Mouse (Mus musculus) liver, embryonic 14.5 days (tissue): Measurements from ENCODE around the gene Slc25a51. TPM values are rescaled to one million over a fixed set of nuclear protein-coding genes. Genes with fewer than 3 reads are reported as not detected.
"Not testable (repeated sequence)": the region's sequence is repeated elsewhere in the genome, so short reads cannot be mapped to it uniquely, and the experiment has no call there.

Experiments used
- ATAC-seq: fragments of 200-750 bp; cut with Nextera tagmentation; 2 replicates; pipeline ENCODE4 v1.8.0; 2017; ENCODE audit warnings: moderate number of reproducible peaks, mild to moderate bottlenecking, moderate library complexity; ENCODE audit not compliant: insufficient read depth
- DNase-seq, 3 experiments: peaks; one replicate each; pipeline ENCODE4 v3.0.0-alpha.2; 2012 to 2013; ENCODE audit warnings: low read depth in 3 of 3, low spot score in 3 of 3
- H3K27ac ChIP-seq: fragments of 300-500 bp; sonication (generic); 2 replicates; pipeline ENCODE4 v1.5.1; 2014; ENCODE audit warnings: moderate library complexity, mild to moderate bottlenecking, control low read depth, inconsistent platforms
- H3K27me3 ChIP-seq: fragments of 300-500 bp; sonication (generic); 2 replicates; pipeline ENCODE4 v1.6.1; 2014; ENCODE audit warnings: mild to moderate bottlenecking, low read length, moderate library complexity; ENCODE audit not compliant: control insufficient read depth, insufficient read depth
- H3K36me3 ChIP-seq: fragments of 300-500 bp; sonication (generic); replicated peaks from 2 replicates; pipeline ENCODE4 v1.6.1; 2014; ENCODE audit warnings: low read depth; ENCODE audit not compliant: control insufficient read depth, insufficient read depth
- H3K4me1 ChIP-seq, 2 experiments: fragments of 200-500 bp in 1 of 2; fragments of 300-500 bp in 1 of 2; sonication (generic) in 1 of 2; replicated peaks; 2 replicates each; pipeline ENCODE4 v1.6.1; 2012 to 2014; ENCODE audit warnings: antibody characterized with exemption in 1 of 2, inconsistent platforms in 1 of 2, low read length in 1 of 2; ENCODE audit not compliant: control insufficient read depth in 2 of 2, insufficient read depth in 2 of 2
- H3K4me2 ChIP-seq: fragments of 300-500 bp; sonication (generic); 2 replicates; pipeline ENCODE4 v1.6.1; 2014; ENCODE audit warnings: low read depth, mild to moderate bottlenecking, control low read depth, moderate library complexity
- H3K4me3 ChIP-seq, 2 experiments: fragments of 200-500 bp in 1 of 2; fragments of 300-500 bp in 1 of 2; sonication (generic) in 1 of 2; 2 replicates each; pipeline ENCODE4 v1.5.1; 2012 to 2014; ENCODE audit warnings: low read depth in 2 of 2, low read length in 2 of 2, mild to moderate bottlenecking in 2 of 2, control low read depth in 1 of 2, inconsistent platforms in 1 of 2, moderate library complexity in 1 of 2; ENCODE audit not compliant: insufficient read depth in 1 of 2
- H3K9ac ChIP-seq: fragments of 300-500 bp; sonication (generic); replicated peaks from 2 replicates; pipeline ENCODE4 v1.6.1; 2014; ENCODE audit warnings: mild to moderate bottlenecking, control low read depth, moderate library complexity
- H3K9me3 ChIP-seq: fragments of 300-500 bp; sonication (generic); 2 replicates; pipeline ENCODE4 v1.6.1; 2016; ENCODE audit warnings: low read length, mixed read lengths; ENCODE audit not compliant: control insufficient read depth
- CTCF ChIP-seq: IDR thresholded peaks from 2 replicates; pipeline ENCODE4 v1.5.1; 2016; ENCODE audit warnings: antibody characterized with exemption, low read depth, control low read depth
- EP300 ChIP-seq: IDR thresholded peaks from 2 replicates; pipeline ENCODE4 v1.6.1; 2016; ENCODE audit warnings: antibody characterized with exemption, low read depth
- WGBS: fragments of 180-500 bp; shearing (Covaris S2); extraction: QIAGEN DNeasy Blood & Tissue Kit; methylation state at CpG from one replicate; pipeline ENCODE4 v1.1.7; 2014; ENCODE audit not compliant: insufficient replicate concordance; 5-methylcytosine and 5-hydroxymethylcytosine counted together
- polyA plus RNA-seq, 2 experiments: library from polyadenylated mRNA; depleted of rRNA in 1 of 2; stranded (reverse) in 1 of 2; unstranded in 1 of 2; fragments of >200 nt; fragmentation: Nextera tagmentation in 1 of 2; extraction: Ambion mirVana in 1 of 2; gene quantifications; 2 replicates each; pipeline versions ENCODE4 v1.2.1 to v1.2.3; 2012 to 2014

The Slc25a51 gene
- polyA plus RNA-seq, 2 experiments: 53.4 to 65.5 TPM

- DNase-seq: no peak
- H3K36me3 ChIP-seq: peaks cover 67% of the 10 kb centered on the region
- H3K4me3 ChIP-seq: peak overlapping the region; percentile 38 to 46
- peak overlapping the region; percentile 61 for H3K9ac ChIP-seq
- H3K27ac ChIP-seq: peak overlapping the region; percentile 94
- H3K27me3 ChIP-seq: no peaks in the 10 kb centered on the region
- no peaks in the 10 kb centered on the region for H3K9me3 ChIP-seq
- 35% methylated on average over 7 of the region's 7 CpGs for WGBS
- H3K4me2 ChIP-seq: peak overlapping the region; percentile 74
- peaks cover 33 to 43% of the 10 kb centered on the region in 2 experiments for H3K4me1 ChIP-seq
- no peak for ATAC-seq
- TF ChIP-seq EP300: no peak
- TF ChIP-seq CTCF: no peak
Observed at GRCm38 (mm10) chr4:45403499-45403878, 5.1 kb downstream of the Slc25a51 start.

- peak overlapping the region; percentile 39 to 46 for H3K4me3 ChIP-seq
- ATAC-seq (peak; percentile 85), DNase-seq (peak; percentile 73 to 78 (median 75))
- TF ChIP-seq EP300 (peak; percentile 66), CTCF (0 out of 2 replicates have a peak, but pooled peaks have one; percentile 12)
- no peaks in the 10 kb centered on the region for H3K27me3 ChIP-seq
- peaks cover 33 to 43% of the 10 kb centered on the region in 2 experiments for H3K4me1 ChIP-seq
- H3K9ac ChIP-seq: peak overlapping the region; percentile 61
- no peaks in the 10 kb centered on the region for H3K9me3 ChIP-seq
- peak overlapping the region; percentile 74 for H3K4me2 ChIP-seq
- H3K36me3 ChIP-seq: peaks cover 72% of the 10 kb centered on the region
- 10% methylated on average over 7 of the region's 7 CpGs for WGBS
- H3K27ac ChIP-seq: peak overlapping the region; percentile 94
Observed at GRCm38 (mm10) chr4:45402878-45403498, 5.6 kb downstream of the Slc25a51 start.

- peaks cover 79% of the 10 kb centered on the region for H3K36me3 ChIP-seq
Observed at GRCm38 (mm10) chr4:45402281-45402680, 6.3 kb downstream of the Slc25a51 start.

DNA sequence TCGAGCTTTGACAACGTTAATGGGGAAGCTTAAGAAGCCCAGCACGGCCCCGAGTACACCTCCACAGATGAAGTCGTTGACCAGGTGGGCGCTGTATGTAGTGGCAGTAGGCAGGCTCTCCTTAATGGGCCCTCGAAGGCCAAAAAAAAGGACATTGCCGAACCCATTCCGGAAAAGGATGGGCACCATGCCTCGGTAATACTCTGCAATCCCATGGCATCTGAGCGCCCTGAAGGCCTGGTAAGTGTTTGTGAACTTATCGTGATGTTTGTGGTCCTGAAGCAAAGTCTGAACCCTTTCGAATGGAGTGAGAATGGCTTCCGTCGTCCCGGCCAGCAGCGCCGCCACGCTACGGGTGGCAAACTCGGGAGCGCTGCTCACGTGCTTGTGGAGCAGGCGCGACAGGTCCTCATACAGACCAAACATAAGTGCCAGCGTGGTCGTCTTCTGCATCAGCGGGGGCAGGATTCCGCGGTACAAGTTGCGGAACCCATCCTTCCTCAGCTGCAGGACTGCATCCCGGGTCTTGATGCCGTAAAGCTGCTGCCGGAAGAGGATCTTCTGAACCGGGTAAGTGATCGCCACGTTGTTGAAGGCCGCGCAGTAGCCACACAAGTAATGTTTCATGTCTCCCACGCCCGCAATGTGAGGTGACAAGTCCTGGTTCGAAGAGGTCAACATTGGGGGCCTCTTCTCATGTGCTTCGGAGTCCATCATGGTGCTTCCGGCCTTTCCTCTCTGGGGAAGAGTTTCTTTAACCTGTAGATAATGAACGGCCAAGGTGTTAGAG lies 8.9 kb downstream of the Slc25a51 start:
- peaks cover 15 to 24% of the 10 kb centered on the region in 2 experiments for H3K4me1 ChIP-seq

More at GRCm38 (mm10) chr4:45402281-45402680, 6.3 kb downstream of the Slc25a51 start:
- Histone ChIP-seq H3K4me2 (peak overlapping the region; percentile 74), H3K9ac (peak overlapping the region; percentile 48), H3K27ac (peak overlapping the region; percentile 94), H3K4me3 (peak overlapping the region; percentile 39 to 46), H3K27me3 (no peaks in the 10 kb centered on the region), H3K9me3 (no peaks in the 10 kb centered on the region), H3K4me1 (peaks cover 31 to 40% of the 10 kb centered on the region in 2 experiments)
- TF ChIP-seq EP300: no peak
- no peak for TF ChIP-seq CTCF
- DNase-seq: no peak
- no peak for ATAC-seq
- 75% methylated on average over 4 of the region's 4 CpGs for WGBS

GRCm38 (mm10) chr4:45398315-45398714 lies 10.3 kb downstream of the Slc25a51 start:
- H3K4me2 ChIP-seq, DNase-seq, ATAC-seq, H3K27ac ChIP-seq, H3K27me3 ChIP-seq, H3K4me3 ChIP-seq, H3K9me3 ChIP-seq, H3K9ac ChIP-seq: not testable (repeated sequence)
- 82% methylated on average over 5 of the region's 5 CpGs for whole genome bisulfite sequencing
- peaks cover 72% of the 10 kb centered on the region for H3K36me3 ChIP-seq
- peaks cover 10 to 15% of the 10 kb centered on the region in 2 experiments for H3K4me1 ChIP-seq

More for the DNA sequence above, 8.9 kb downstream of the Slc25a51 start:
- Histone ChIP-seq H3K36me3 (peaks cover 84% of the 10 kb centered on the region), H3K27me3 (no peaks in the 10 kb centered on the region), H3K9ac (no peak overlapping the region), H3K4me2 (no peak overlapping the region), H3K4me3 (no peak overlapping the region), H3K27ac (no peak overlapping the region), H3K9me3 (no peaks in the 10 kb centered on the region)
- no peak for ATAC-seq
- no peak for DNase-seq
- TF ChIP-seq EP300 (no peak), CTCF (no peak)
- WGBS: 90% methylated on average over 45 of the region's 45 CpGs

DNA sequence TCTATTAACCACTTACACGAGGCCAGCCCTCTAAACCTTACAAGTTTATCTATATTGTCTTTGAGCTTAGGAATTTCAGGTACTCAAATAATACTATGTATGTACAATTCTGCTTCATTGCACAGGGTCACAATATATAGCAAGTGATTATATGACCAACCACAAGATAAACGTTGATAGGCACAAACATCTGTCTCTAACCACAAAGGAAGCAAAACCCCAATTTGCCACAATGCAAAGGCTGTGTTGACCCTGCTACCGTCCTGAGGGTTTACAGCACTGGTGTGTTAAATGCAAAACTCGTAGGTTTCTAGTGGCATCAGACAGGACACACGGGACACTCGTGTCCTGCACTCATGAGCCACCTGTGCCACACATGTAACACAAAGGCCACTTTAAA lies 12.4 kb downstream of the Slc25a51 start:
- H3K9ac ChIP-seq, ATAC-seq, H3K9me3 ChIP-seq, DNase-seq, H3K4me2 ChIP-seq, H3K4me3 ChIP-seq, H3K27ac ChIP-seq, H3K4me1 ChIP-seq, H3K27me3 ChIP-seq: not testable (repeated sequence)
- peaks cover 55% of the 10 kb centered on the region for H3K36me3 ChIP-seq
- WGBS: 20% methylated on average over 5 of the region's 6 CpGs
